Mouse (Mus musculus): ENCODE measurements around the gene Stk38l. TPM values are rescaled to one million over a fixed set of nuclear protein-coding genes. Genes with fewer than 3 reads are reported as not detected.

Gene Stk38l
- polyA plus RNA-seq (2014; fragmentation: Illumina TruSeq; extraction: RNeasy Lipid Tissue Mini Kit (QIAGEN cat#74804); ENCODE audit: low read depth, low replicate concordance), result 19.0 TPM

DNA sequence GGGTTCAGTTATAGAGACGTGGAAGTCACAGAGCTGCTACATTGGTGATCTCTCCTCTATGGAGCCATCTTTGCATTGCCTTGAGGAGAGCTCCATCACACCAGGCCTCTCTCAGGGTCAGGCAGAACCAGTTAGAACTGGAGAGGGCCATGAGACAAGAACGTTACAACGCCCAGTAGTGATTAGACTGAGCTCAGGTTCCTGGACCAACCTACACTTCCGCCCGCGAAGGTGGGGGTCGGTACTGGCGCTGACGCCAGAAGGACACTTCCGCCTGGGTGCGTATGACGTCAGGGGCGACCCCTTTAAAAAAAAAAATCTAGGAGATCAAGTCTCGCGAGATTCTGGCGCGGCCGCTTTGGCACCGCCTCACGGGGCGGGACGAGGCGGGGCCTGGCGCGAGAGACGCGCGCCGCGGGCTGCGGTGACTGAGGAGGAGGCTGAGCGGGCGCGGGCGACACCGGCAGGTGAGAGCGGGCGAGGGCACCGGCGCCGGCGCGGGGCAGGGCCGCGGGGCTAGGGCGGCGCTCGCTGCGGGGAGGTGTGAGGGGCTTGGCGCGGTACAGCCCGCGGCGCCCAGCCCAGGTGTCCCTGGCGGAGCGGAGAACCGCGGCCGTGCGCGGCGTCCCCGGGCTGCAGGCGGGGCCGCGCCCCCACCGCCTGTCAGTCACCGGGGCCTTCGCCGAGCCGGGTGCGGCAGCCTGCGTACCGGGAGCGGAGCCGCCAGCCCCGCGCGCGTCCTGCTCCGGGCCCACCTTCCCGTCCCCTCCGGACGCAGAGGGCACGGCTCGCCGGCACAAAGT is at the start of gene Stk38l:
Stk38l (plus strand) TSS at position 415 of the 803 bp plus-strand sequence.

DNA sequence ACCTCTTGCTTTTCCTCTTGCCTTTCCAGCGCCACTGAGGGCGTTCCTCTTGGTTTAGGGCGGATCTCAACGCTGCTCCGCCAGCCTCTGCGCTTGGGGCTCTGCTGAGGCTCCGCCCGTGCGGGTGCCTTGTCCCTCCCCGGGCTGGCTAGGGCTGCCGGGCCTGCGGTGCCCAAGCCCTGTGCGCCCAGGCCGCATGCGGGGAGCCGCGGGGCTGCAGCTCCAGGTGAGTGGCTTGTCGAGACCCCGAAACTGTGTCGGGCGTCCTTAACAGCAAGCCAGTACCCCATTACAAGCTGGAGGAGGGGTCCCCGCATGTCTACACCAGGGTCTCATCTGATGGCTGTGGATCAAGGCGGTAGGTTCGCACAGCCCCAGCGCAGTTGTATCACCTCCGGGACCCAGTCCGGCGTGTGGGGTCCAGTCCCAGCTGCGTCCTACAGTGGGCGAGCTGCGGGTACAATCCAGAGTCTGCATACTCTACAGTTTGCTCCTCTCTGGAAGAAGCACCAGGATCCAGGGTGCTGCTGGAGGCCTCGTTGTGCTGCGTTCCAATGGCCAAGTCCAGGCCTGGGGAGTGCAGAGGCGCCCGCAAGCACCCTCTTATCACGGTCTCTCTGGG is 71.2 kb downstream of the Stk38l start, which contains the start of gene Arntl2:
Arntl2 (plus strand) TSS at position 132 of the 622 bp plus-strand sequence.

Other genes with a start within 250 kb of the Stk38l start
- 5.0 TPM for gene Itpr2, start 222.8 kb upstream of the Stk38l start, polyA plus RNA-seq (2014; fragmentation: Illumina TruSeq; extraction: RNeasy Lipid Tissue Mini Kit (QIAGEN cat#74804); ENCODE audit: low read depth, low replicate concordance)
- 77.7 TPM for gene Fgfr1op2, start 147.8 kb upstream of the Stk38l start, polyA plus RNA-seq (2014; fragmentation: Illumina TruSeq; extraction: RNeasy Lipid Tissue Mini Kit (QIAGEN cat#74804); ENCODE audit: low read depth, low replicate concordance)
- 44.6 TPM for gene Ints13, start 147.2 kb upstream of the Stk38l start, polyA plus RNA-seq (2014; fragmentation: Illumina TruSeq; extraction: RNeasy Lipid Tissue Mini Kit (QIAGEN cat#74804); ENCODE audit: low read depth, low replicate concordance)
- 118 TPM for gene Med21, start 82.4 kb upstream of the Stk38l start, polyA plus RNA-seq (2014; fragmentation: Illumina TruSeq; extraction: RNeasy Lipid Tissue Mini Kit (QIAGEN cat#74804); ENCODE audit: low read depth, low replicate concordance)
- gene Tm7sf3, start 82.2 kb upstream of the Stk38l start, polyA plus RNA-seq (2014; fragmentation: Illumina TruSeq; extraction: RNeasy Lipid Tissue Mini Kit (QIAGEN cat#74804); ENCODE audit: low read depth, low replicate concordance), result 41.5 TPM
- 0.69 TPM for gene Arntl2, start 71.1 kb downstream of the Stk38l start, polyA plus RNA-seq (2014; fragmentation: Illumina TruSeq; extraction: RNeasy Lipid Tissue Mini Kit (QIAGEN cat#74804); ENCODE audit: low read depth, low replicate concordance)
- gene Smco2, start 125.1 kb downstream of the Stk38l start, polyA plus RNA-seq (2014; fragmentation: Illumina TruSeq; extraction: RNeasy Lipid Tissue Mini Kit (QIAGEN cat#74804); ENCODE audit: low read depth, low replicate concordance), result not detected
- 20.0 TPM for gene Ppfibp1, start 163.5 kb downstream of the Stk38l start, polyA plus RNA-seq (2014; fragmentation: Illumina TruSeq; extraction: RNeasy Lipid Tissue Mini Kit (QIAGEN cat#74804); ENCODE audit: low read depth, low replicate concordance)
- not detected for gene 1700034J05Rik, start 229.4 kb downstream of the Stk38l start, polyA plus RNA-seq (2014; fragmentation: Illumina TruSeq; extraction: RNeasy Lipid Tissue Mini Kit (QIAGEN cat#74804); ENCODE audit: low read depth, low replicate concordance)